Mouse (Mus musculus) intestine, postnatal 0 days (tissue): ENCODE measurements around the gene Ank2. TPM values are rescaled to one million over a fixed set of nuclear protein-coding genes. Genes with fewer than 3 reads are reported as not detected.

ENCODE experiments used
- ATAC-seq: fragments of 200-750 bp; cut with Nextera tagmentation; 2 replicates; pipeline ENCODE4 v1.8.0; 2017; ENCODE audit warnings: mild to moderate bottlenecking, moderate TSS enrichment, moderate library complexity
- H3K27ac ChIP-seq: fragments of 300-500 bp; sonication (generic); 2 replicates; pipeline ENCODE4 v1.5.1; 2014; ENCODE audit warnings: mild to moderate bottlenecking, low read depth, low read length, moderate library complexity
- H3K27me3 ChIP-seq: fragments of 300-500 bp; sonication (generic); replicated peaks from 2 replicates; pipeline ENCODE4 v1.6.1; 2014; ENCODE audit warnings: low read length, mixed read lengths; ENCODE audit not compliant: control insufficient read depth, insufficient read depth
- H3K36me3 ChIP-seq: fragments of 300-500 bp; sonication (generic); 2 replicates; pipeline ENCODE4 v1.6.1; 2014; ENCODE audit warnings: mild to moderate bottlenecking, moderate library complexity; ENCODE audit not compliant: control insufficient read depth, insufficient read depth
- H3K4me1 ChIP-seq: fragments of 300-500 bp; sonication (generic); replicated peaks from 2 replicates; pipeline ENCODE4 v1.6.1; 2014; ENCODE audit warnings: antibody characterized with exemption, low read length, mixed read lengths; ENCODE audit not compliant: control insufficient read depth, insufficient read depth
- H3K4me2 ChIP-seq: fragments of 300-500 bp; sonication (generic); replicated peaks from 2 replicates; pipeline ENCODE4 v1.6.1; 2014; ENCODE audit warnings: low read depth, mild to moderate bottlenecking, moderate library complexity
- H3K4me3 ChIP-seq: fragments of 300-500 bp; sonication (generic); 2 replicates; pipeline ENCODE4 v1.5.1; 2014; ENCODE audit warnings: low read depth, low read length
- H3K9ac ChIP-seq: fragments of 300-500 bp; sonication (generic); 2 replicates; pipeline ENCODE4 v1.6.1; 2014; ENCODE audit warnings: mild to moderate bottlenecking, low read depth, low read length
- H3K9me3 ChIP-seq: fragments of 300-500 bp; sonication (generic); 2 replicates; pipeline ENCODE4 v1.6.1; 2016; ENCODE audit warnings: mixed run types; ENCODE audit not compliant: control insufficient read depth
- CTCF ChIP-seq: sonication (generic); IDR thresholded peaks from 2 replicates; pipeline ENCODE4 v1.5.1; 2016; ENCODE audit warnings: low read depth, mild to moderate bottlenecking, control low read depth, antibody characterized with exemption, moderate library complexity
- WGBS: fragments of 180-500 bp; shearing (Covaris S2); extraction: QIAGEN DNeasy Blood & Tissue Kit; methylation state at CpG from one replicate; pipeline ENCODE4 v1.1.7; 2014; 5-methylcytosine and 5-hydroxymethylcytosine counted together
- polyA plus RNA-seq: library from polyadenylated mRNA; unstranded; fragments of >200 nt; fragmentation: Nextera tagmentation; extraction: Ambion mirVana; gene quantifications from 2 replicates; pipeline ENCODE4 v1.2.1, GENCODE M21; 2015

The Ank2 gene
- polyA plus RNA-seq, 1 experiment from 2014 or later: 9.0 TPM

DNA sequence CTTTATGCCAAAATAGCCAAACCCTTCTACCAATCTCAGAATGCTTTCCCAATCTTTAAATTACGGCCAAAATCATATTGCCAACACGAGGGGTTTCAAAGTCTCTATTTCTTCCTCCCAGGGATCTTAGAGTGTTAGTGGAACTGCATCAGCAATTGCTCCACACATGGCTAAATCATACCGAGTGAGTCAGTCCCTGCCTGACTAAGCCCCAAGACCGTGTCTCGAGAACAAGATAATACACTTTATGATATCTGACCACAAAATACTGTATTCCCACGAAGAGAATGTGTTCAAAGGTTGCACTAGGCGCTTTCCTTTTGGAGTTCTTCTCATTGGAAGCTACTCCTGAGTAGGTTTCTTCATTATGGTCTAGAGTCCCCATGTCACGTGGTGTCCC, 178.8 kb downstream of the Ank2 start:
- TF ChIP-seq CTCF: no peak
- ATAC-seq: no peak
- Histone ChIP-seq H3K9me3 (no peaks in the 10 kb centered on the region), H3K4me3 (no peak overlapping the region), H3K4me2 (no peak overlapping the region), H3K27ac (no peak overlapping the region), H3K27me3 (no peaks in the 10 kb centered on the region), H3K36me3 (no peaks in the 10 kb centered on the region), H3K9ac (no peak overlapping the region), H3K4me1 (no peaks in the 10 kb centered on the region)
- WGBS: 68% methylated on average over 8 of the region's 8 CpGs

DNA sequence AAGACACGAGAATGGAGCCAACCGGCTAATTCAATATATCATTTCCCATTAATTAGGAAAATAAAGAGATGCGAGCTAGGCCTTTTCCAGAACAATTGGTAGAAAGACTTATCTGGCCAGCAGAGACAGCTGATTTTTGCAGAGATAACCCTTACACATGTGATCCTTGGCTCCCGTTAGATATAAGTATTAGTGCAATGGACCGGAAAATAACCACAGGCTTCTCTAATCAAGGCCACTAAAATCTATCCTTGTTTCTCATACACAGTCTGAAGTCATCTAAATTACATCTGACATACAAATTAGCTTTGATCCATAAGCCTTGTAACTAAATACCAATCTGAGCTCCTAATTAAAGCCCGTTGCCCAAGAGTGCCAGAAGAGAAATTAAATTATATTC, 181.5 kb downstream of the Ank2 start:
- H3K36me3 ChIP-seq: no peaks in the 10 kb centered on the region
- no peak overlapping the region for H3K4me3 ChIP-seq
- H3K9me3 ChIP-seq: no peaks in the 10 kb centered on the region
- no peak for TF ChIP-seq CTCF
- H3K9ac ChIP-seq: no peak overlapping the region
- no peak for ATAC-seq
- H3K4me1 ChIP-seq: no peaks in the 10 kb centered on the region
- no peak overlapping the region for H3K27ac ChIP-seq
- no peaks in the 10 kb centered on the region for H3K27me3 ChIP-seq
- 94% methylated on average over 6 of the region's 6 CpGs for WGBS
- H3K4me2 ChIP-seq: no peak overlapping the region

DNA sequence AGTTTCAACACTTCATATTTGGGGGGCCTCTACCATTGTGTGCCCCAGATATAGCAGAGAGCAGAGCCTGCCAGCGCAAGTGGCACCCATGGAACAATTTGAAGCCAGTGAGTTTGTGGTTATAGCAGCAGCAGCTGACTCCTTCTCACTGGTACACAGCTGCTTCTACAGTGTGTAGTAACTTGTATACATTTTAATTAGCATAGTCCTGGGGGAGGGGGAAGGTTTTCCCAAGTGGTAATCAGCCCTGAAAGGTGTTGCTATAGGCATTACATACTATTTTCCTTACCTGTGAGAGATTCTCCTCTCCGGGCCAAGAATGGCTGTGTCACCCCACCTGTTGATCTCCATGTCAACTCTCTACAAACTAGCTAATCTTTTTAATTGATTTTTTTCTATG, 182.4 kb downstream of the Ank2 start:
- H3K4me2 ChIP-seq: no peak overlapping the region
- H3K9me3 ChIP-seq: no peaks in the 10 kb centered on the region
- H3K4me3 ChIP-seq: no peak overlapping the region
- H3K36me3 ChIP-seq: no peaks in the 10 kb centered on the region
- WGBS: 80% methylated on average over 2 of the region's 2 CpGs
- no peak overlapping the region for H3K27ac ChIP-seq
- H3K4me1 ChIP-seq: no peaks in the 10 kb centered on the region
- no peak overlapping the region for H3K9ac ChIP-seq
- TF ChIP-seq CTCF: no peak
- H3K27me3 ChIP-seq: no peaks in the 10 kb centered on the region
- ATAC-seq: no peak

DNA sequence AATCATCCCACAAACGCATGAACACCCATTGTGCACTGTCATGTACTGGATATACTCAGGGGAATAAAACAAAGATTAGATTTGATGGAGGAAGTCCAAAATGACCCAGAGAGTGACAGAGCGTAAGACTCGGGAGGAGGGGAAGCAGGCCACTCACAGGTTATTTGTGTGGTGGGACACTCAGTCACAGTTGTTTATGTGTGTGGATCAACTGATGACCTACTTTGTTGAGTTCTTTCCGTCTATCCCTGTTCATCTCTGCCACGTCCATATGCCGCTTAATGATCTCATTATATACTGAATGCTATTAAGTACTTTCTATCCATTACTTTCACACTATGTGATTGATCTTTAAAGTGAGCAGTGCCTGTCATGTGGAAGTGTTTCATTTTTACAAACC, 187.6 kb downstream of the Ank2 start:
- no peaks in the 10 kb centered on the region for H3K4me1 ChIP-seq
- H3K4me3 ChIP-seq: no peak overlapping the region
- H3K36me3 ChIP-seq: no peaks in the 10 kb centered on the region
- no peaks in the 10 kb centered on the region for H3K27me3 ChIP-seq
- no peak for ATAC-seq
- TF ChIP-seq CTCF: no peak
- WGBS: 79% methylated on average over 6 of the region's 6 CpGs
- H3K9ac ChIP-seq: no peak overlapping the region
- H3K27ac ChIP-seq: no peak overlapping the region
- H3K9me3 ChIP-seq: no peaks in the 10 kb centered on the region
- no peak overlapping the region for H3K4me2 ChIP-seq

DNA sequence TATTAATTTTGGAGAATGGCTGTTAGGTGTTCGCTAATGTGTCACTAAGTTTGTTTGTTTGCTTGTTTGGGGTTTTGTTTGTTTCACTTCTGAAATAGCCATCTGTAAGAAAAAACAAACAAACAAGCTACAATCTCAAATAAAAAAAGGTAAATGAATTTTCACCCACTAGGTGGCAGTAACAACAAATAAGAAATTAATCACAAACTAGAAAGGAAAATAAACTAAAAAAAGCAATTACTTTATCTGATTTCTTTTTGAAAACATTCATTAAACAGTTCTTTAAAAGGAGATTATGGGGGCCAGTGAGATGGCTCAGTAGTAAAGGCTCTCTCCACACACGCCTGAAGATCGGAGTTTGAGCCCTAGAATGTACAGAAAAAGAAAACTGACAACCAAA, 189.1 kb downstream of the Ank2 start:
- peak; percentile 40 for TF ChIP-seq CTCF
- no peaks in the 10 kb centered on the region for H3K27me3 ChIP-seq
- ATAC-seq: no peak
- H3K9me3 ChIP-seq: no peaks in the 10 kb centered on the region
- WGBS: 78% methylated on average over 3 of the region's 3 CpGs
- H3K4me1 ChIP-seq: no peaks in the 10 kb centered on the region
- H3K27ac ChIP-seq: no peak overlapping the region
- no peak overlapping the region for H3K4me3 ChIP-seq
- no peak overlapping the region for H3K9ac ChIP-seq
- H3K36me3 ChIP-seq: no peaks in the 10 kb centered on the region
- no peak overlapping the region for H3K4me2 ChIP-seq

DNA sequence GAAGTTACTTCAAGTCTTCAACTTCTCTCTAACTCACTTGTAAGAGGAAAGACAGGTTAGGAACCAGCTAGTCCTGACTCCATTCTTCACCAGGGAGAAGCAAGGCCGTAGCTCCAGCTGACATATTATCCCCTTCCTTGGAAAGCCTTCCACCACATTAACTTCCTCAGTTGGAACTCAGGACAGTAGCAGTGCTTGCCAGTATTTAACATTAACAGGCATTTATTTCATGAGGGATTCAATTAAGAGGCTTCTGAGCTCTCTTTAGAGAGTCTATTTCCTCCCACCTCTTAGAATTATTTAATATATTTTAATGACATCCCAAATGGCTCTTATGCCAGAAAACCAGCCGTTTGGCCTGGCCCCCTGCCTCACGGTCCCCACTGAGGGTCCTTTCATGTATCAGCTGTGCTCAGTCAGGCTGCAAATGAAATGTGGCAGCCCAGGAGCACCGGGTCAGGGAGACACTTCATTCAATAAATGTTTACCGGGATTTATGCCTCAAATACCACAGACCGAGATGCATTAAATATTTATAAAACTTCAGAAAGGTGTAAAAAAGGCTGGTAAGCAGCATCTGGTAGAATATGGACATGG, 195.1 kb downstream of the Ank2 start:
- H3K9ac ChIP-seq: no peak overlapping the region
- no peaks in the 10 kb centered on the region for H3K9me3 ChIP-seq
- 64% methylated on average over 6 of the region's 6 CpGs for WGBS
- H3K4me2 ChIP-seq: no peak overlapping the region
- no peak for ATAC-seq
- no peaks in the 10 kb centered on the region for H3K36me3 ChIP-seq
- H3K4me1 ChIP-seq: no peaks in the 10 kb centered on the region
- no peak overlapping the region for H3K27ac ChIP-seq
- no peaks in the 10 kb centered on the region for H3K27me3 ChIP-seq
- H3K4me3 ChIP-seq: no peak overlapping the region
- TF ChIP-seq CTCF: no peak

DNA sequence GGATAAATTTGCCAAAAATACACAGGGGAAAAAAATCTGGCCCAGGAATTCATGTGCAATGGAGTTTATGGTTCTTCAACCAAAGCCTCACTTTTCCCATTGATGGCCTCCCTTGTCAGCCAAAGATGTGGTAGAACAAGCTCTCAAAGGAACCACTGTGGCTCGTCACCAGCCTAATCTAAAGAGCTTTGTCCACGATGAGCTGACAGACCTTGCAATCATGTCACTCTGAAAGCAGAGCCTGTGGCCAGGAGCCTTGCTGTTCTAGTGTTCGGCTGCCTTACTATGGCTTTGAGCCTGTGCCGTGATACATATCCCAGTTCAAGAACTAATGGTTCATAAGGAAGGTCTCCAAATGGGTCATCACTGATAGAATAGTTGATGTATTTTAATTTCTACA, 196.1 kb downstream of the Ank2 start:
- Histone ChIP-seq H3K27me3 (no peaks in the 10 kb centered on the region), H3K27ac (no peak overlapping the region), H3K36me3 (no peaks in the 10 kb centered on the region), H3K4me2 (no peak overlapping the region), H3K9me3 (no peaks in the 10 kb centered on the region), H3K9ac (no peak overlapping the region), H3K4me3 (no peak overlapping the region), H3K4me1 (no peaks in the 10 kb centered on the region)
- 84% methylated on average over 4 of the region's 4 CpGs for WGBS
- ATAC-seq: no peak
- TF ChIP-seq CTCF: no peak
